Mouse (Mus musculus): ENCODE data around the gene Med9. TPM values are rescaled to one million over a fixed set of nuclear protein-coding genes. Genes with fewer than 3 reads are reported as not detected.
"Not testable (repeated sequence)": the region's sequence is repeated elsewhere in the genome, so short reads cannot be mapped to it uniquely, and the experiment has no call there.

Gene Med9
- polyA plus RNA-seq, 1 experiment, result 19.8 TPM

GRCm38 (mm10) chr11:59937615-59938014 lies 10.4 kb upstream of the Med9 start:
- no peak overlapping the region for H3K4me3 ChIP-seq (ENCODE audit: low read depth, low read length)
- no peaks in the 10 kb centered on the region for H3K9me3 ChIP-seq (replicated peaks; ENCODE audit: control insufficient read depth, insufficient read depth, low read length, poor library complexity, severe bottlenecking)
- no peaks in the 10 kb centered on the region for H3K4me1 ChIP-seq (ENCODE audit: control insufficient read depth, insufficient read depth, low read length)
- H3K27me3 ChIP-seq (ENCODE audit: control insufficient read depth, insufficient read depth, low read length, poor library complexity, severe bottlenecking), result no peaks in the 10 kb centered on the region
- no peak overlapping the region for H3K27ac ChIP-seq (ENCODE audit: insufficient read depth, low read length)
- H3K36me3 ChIP-seq (ENCODE audit: control insufficient read depth, insufficient read depth, low read length, poor library complexity, severe bottlenecking), result no peaks in the 10 kb centered on the region
- TF ChIP-seq EP300 (IDR thresholded peaks at IDR 0.05; ENCODE audit: insufficient read depth, low read depth, low read length) (no peak), POLR2A (IDR thresholded peaks at IDR 0.05; ENCODE audit: insufficient read depth, low read length) (no peak), CTCF (IDR thresholded peaks at IDR 0.05; ENCODE audit: low read depth, low read length) (no peak)
- no peak overlapping the region for H3K9ac ChIP-seq (ENCODE audit: low read depth, poor library complexity, severe bottlenecking)

DNA sequence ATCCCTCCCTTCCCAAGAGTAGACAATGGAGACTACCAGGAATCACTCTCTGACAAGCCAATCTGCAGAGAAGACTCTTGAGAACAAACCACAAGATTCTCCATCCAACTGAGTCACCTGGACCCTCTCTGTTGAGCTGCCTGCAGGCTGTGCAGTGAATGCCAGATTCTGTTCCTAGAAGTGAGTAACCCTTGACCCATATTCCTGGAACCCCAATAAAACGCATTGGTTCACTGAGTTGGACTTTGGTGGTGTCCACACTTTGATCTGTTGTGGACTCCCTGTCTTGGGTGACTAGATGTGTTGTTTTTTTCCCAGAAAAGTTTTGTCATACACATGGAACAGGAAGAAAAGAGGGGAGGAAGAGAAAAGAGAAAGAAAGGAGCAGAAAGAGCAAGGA lies 8.2 kb upstream of the Med9 start:
- TF ChIP-seq EP300 (IDR thresholded peaks at IDR 0.05; ENCODE audit: insufficient read depth, low read depth, low read length), result no peak
- no peaks in the 10 kb centered on the region for H3K27me3 ChIP-seq (ENCODE audit: control insufficient read depth, insufficient read depth, low read length, poor library complexity, severe bottlenecking)
- H3K36me3 ChIP-seq (ENCODE audit: control insufficient read depth, insufficient read depth, low read length, poor library complexity, severe bottlenecking), result no peaks in the 10 kb centered on the region
- H3K4me3 ChIP-seq (ENCODE audit: low read depth, low read length), result no peak overlapping the region
- no peak overlapping the region for H3K27ac ChIP-seq (ENCODE audit: insufficient read depth, low read length)
- H3K4me1 ChIP-seq (ENCODE audit: control insufficient read depth, insufficient read depth, low read length), result no peaks in the 10 kb centered on the region
- no peaks in the 10 kb centered on the region for H3K9me3 ChIP-seq (replicated peaks; ENCODE audit: control insufficient read depth, insufficient read depth, low read length, poor library complexity, severe bottlenecking)
- no peak overlapping the region for H3K9ac ChIP-seq (ENCODE audit: low read depth, poor library complexity, severe bottlenecking)

GRCm38 (mm10) chr11:59940645-59941044 lies 7.4 kb upstream of the Med9 start:
- H3K27me3 ChIP-seq (ENCODE audit: control insufficient read depth, insufficient read depth, low read length, poor library complexity, severe bottlenecking), result no peaks in the 10 kb centered on the region
- no peak overlapping the region for H3K4me3 ChIP-seq (ENCODE audit: low read depth, low read length)
- H3K9ac ChIP-seq (ENCODE audit: low read depth, poor library complexity, severe bottlenecking), result no peak overlapping the region
- H3K36me3 ChIP-seq (ENCODE audit: control insufficient read depth, insufficient read depth, low read length, poor library complexity, severe bottlenecking), result no peaks in the 10 kb centered on the region
- no peaks in the 10 kb centered on the region for H3K9me3 ChIP-seq (replicated peaks; ENCODE audit: control insufficient read depth, insufficient read depth, low read length, poor library complexity, severe bottlenecking)
- no peak overlapping the region for H3K27ac ChIP-seq (ENCODE audit: insufficient read depth, low read length)
- TF ChIP-seq CTCF (IDR thresholded peaks at IDR 0.05; ENCODE audit: low read depth, low read length) (no peak), POLR2A (IDR thresholded peaks at IDR 0.05; ENCODE audit: insufficient read depth, low read length) (no peak), EP300 (IDR thresholded peaks at IDR 0.05; ENCODE audit: insufficient read depth, low read depth, low read length) (no peak)
- no peaks in the 10 kb centered on the region for H3K4me1 ChIP-seq (ENCODE audit: control insufficient read depth, insufficient read depth, low read length)

GRCm38 (mm10) chr11:59941391-59941790 lies 6.6 kb upstream of the Med9 start:
- no peak overlapping the region for H3K27ac ChIP-seq (ENCODE audit: insufficient read depth, low read length)
- H3K4me3 ChIP-seq (ENCODE audit: low read depth, low read length), result no peak overlapping the region
- H3K9me3 ChIP-seq (replicated peaks; ENCODE audit: control insufficient read depth, insufficient read depth, low read length, poor library complexity, severe bottlenecking), result no peaks in the 10 kb centered on the region
- no peaks in the 10 kb centered on the region for H3K4me1 ChIP-seq (ENCODE audit: control insufficient read depth, insufficient read depth, low read length)
- no peak overlapping the region for H3K9ac ChIP-seq (ENCODE audit: low read depth, poor library complexity, severe bottlenecking)
- no peaks in the 10 kb centered on the region for H3K27me3 ChIP-seq (ENCODE audit: control insufficient read depth, insufficient read depth, low read length, poor library complexity, severe bottlenecking)
- TF ChIP-seq CTCF (IDR thresholded peaks at IDR 0.05; ENCODE audit: low read depth, low read length), result no peak
- no peak for TF ChIP-seq POLR2A (IDR thresholded peaks at IDR 0.05; ENCODE audit: insufficient read depth, low read length)
- no peak for TF ChIP-seq EP300 (IDR thresholded peaks at IDR 0.05; ENCODE audit: insufficient read depth, low read depth, low read length)
- no peaks in the 10 kb centered on the region for H3K36me3 ChIP-seq (ENCODE audit: control insufficient read depth, insufficient read depth, low read length, poor library complexity, severe bottlenecking)

DNA sequence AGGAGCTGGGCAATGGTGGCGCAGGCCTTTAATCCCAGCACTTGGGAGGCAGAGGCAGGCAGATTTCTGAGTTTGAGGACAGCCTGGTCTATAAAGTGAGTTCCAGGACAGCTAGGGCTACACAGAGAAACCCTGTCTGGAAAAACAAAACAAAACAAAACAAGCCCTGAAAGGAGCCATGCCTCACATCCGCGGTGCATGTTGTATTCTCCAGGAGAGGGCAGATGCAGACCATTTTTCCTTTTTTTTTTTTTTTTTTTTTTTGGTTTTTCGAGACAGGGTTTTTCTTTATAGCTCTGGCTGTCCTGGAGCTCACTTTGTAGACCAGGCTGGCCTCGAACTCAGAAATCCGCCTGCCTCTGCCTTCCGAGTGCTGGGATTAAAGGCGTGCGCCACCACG lies 3.2 kb upstream of the Med9 start:
- not testable (repeated sequence) for H3K9me3 ChIP-seq (replicated peaks; ENCODE audit: control insufficient read depth, insufficient read depth, low read length, poor library complexity, severe bottlenecking)

GRCm38 (mm10) chr11:59948401-59948767 lies 378 bp downstream of the Med9 start:
- H3K4me3 ChIP-seq (ENCODE audit: low read depth, low read length), result peak overlapping the region; percentile 98
- H3K9me3 ChIP-seq (replicated peaks; ENCODE audit: control insufficient read depth, insufficient read depth, low read length, poor library complexity, severe bottlenecking), result no peaks in the 10 kb centered on the region
- H3K27me3 ChIP-seq (ENCODE audit: control insufficient read depth, insufficient read depth, low read length, poor library complexity, severe bottlenecking), result no peaks in the 10 kb centered on the region
- H3K27ac ChIP-seq (ENCODE audit: insufficient read depth, low read length), result no peak overlapping the region
- H3K36me3 ChIP-seq (ENCODE audit: control insufficient read depth, insufficient read depth, low read length, poor library complexity, severe bottlenecking), result no peaks in the 10 kb centered on the region
- H3K4me1 ChIP-seq (ENCODE audit: control insufficient read depth, insufficient read depth, low read length), result no peaks in the 10 kb centered on the region
- TF ChIP-seq POLR2A (IDR thresholded peaks at IDR 0.05; ENCODE audit: insufficient read depth, low read length), result no peak
- no peak for TF ChIP-seq CTCF (IDR thresholded peaks at IDR 0.05; ENCODE audit: low read depth, low read length)
- TF ChIP-seq EP300 (IDR thresholded peaks at IDR 0.05; ENCODE audit: insufficient read depth, low read depth, low read length), result no peak
- peak overlapping the region; percentile 85 for H3K9ac ChIP-seq (ENCODE audit: low read depth, poor library complexity, severe bottlenecking)

More for the DNA sequence above, 3.2 kb upstream of the Med9 start:
- H3K4me3 ChIP-seq (ENCODE audit: low read depth, low read length); H3K27ac ChIP-seq (ENCODE audit: insufficient read depth, low read length); H3K27me3 ChIP-seq (ENCODE audit: control insufficient read depth, insufficient read depth, low read length, poor library complexity, severe bottlenecking); H3K9ac ChIP-seq (ENCODE audit: low read depth, poor library complexity, severe bottlenecking); H3K36me3 ChIP-seq (ENCODE audit: control insufficient read depth, insufficient read depth, low read length, poor library complexity, severe bottlenecking); H3K4me1 ChIP-seq (ENCODE audit: control insufficient read depth, insufficient read depth, low read length): not testable (repeated sequence)
